Mouse (Mus musculus): ENCODE measurements around the gene Gm10715. TPM values are rescaled to one million over a fixed set of nuclear protein-coding genes. Genes with fewer than 3 reads are reported as not detected.
"Not testable (repeated sequence)": the region's sequence is repeated elsewhere in the genome, so short reads cannot be mapped to it uniquely, and the experiment has no call there.

Gm10715 gene
- polyA plus RNA-seq, 1 experiment from 2014 or later = not detected

DNA sequence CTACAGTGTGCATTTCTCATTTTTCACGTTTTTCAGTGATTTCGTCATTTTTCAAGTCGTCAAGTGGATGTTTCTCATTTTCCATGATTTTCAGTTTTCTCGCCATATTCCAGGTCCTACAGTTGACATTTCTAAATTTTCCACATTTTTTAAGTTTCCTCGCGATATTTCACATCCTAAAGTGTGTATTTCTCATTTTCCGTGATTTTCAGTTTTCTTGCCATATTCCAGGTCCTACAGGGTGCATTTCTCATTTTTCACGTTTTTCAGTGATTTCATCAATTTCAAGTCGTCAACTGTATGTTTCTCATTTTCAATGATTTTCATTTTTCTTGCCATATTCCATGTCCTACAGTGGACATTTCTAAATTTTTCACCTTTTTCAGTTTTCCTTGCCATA is 21.3 kb upstream of the Gm10715 start, which contains the start of gene Gm10720:
Gene Gm10720 (plus strand): TSS at position 301 of the 400 bp plus-strand sequence.
- not testable (repeated sequence) for H3K27me3 ChIP-seq; H3K9ac ChIP-seq (replicated peaks); H3K4me1 ChIP-seq (replicated peaks); H3K9me3 ChIP-seq; ATAC-seq (ENCODE audit: insufficient number of reproducible peaks, insufficient read depth, low FRiP score, low TSS enrichment, low read depth); H3K4me3 ChIP-seq (replicated peaks); H3K4me2 ChIP-seq; H3K36me3 ChIP-seq; H3K27ac ChIP-seq
- WGBS = 71% methylated on average over 5 of the region's 9 CpGs

- not testable (repeated sequence) for H3K27me3 ChIP-seq; H3K9me3 ChIP-seq; H3K27ac ChIP-seq; ATAC-seq (ENCODE audit: insufficient number of reproducible peaks, insufficient read depth, low FRiP score, low TSS enrichment, low read depth); H3K4me2 ChIP-seq; H3K4me3 ChIP-seq (replicated peaks); H3K9ac ChIP-seq (replicated peaks); H3K4me1 ChIP-seq (replicated peaks); H3K36me3 ChIP-seq
- WGBS = 72% methylated on average over 6 of the region's 6 CpGs
These were observed 20.8 kb upstream of the Gm10715 start for GRCm38 (mm10) chr9:3015896-3016295.

DNA sequence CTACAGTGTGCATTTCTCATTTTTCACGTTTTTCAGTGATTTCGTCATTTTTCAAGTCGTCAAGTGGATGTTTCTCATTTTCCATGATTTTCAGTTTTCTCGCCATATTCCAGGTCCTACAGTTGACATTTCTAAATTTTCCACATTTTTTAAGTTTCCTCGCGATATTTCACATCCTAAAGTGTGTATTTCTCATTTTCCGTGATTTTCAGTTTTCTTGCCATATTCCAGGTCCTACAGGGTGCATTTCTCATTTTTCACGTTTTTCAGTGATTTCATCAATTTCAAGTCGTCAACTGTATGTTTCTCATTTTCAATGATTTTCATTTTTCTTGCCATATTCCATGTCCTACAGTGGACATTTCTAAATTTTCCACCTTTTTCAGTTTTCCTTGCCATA is 19.6 kb upstream of the Gm10715 start, which contains the start of gene Gm10719:
Gene Gm10719 (plus strand): TSS at position 301 of the 400 bp plus-strand sequence.
- not testable (repeated sequence) for H3K4me2 ChIP-seq; ATAC-seq (ENCODE audit: insufficient number of reproducible peaks, insufficient read depth, low FRiP score, low TSS enrichment, low read depth); H3K4me1 ChIP-seq (replicated peaks); H3K4me3 ChIP-seq (replicated peaks); H3K27me3 ChIP-seq; H3K27ac ChIP-seq; H3K36me3 ChIP-seq; H3K9me3 ChIP-seq; H3K9ac ChIP-seq (replicated peaks)
- 59% methylated on average over 1 of the region's 9 CpGs for WGBS

- not testable (repeated sequence) for ATAC-seq (ENCODE audit: insufficient number of reproducible peaks, insufficient read depth, low FRiP score, low TSS enrichment, low read depth); H3K4me1 ChIP-seq (replicated peaks); H3K9ac ChIP-seq (replicated peaks); H3K4me2 ChIP-seq; H3K27ac ChIP-seq; H3K36me3 ChIP-seq; H3K9me3 ChIP-seq; H3K27me3 ChIP-seq; H3K4me3 ChIP-seq (replicated peaks)
- 63% methylated on average over 9 of the region's 9 CpGs for WGBS
These were observed 17.7 kb upstream of the Gm10715 start for GRCm38 (mm10) chr9:3018944-3019343.

DNA sequence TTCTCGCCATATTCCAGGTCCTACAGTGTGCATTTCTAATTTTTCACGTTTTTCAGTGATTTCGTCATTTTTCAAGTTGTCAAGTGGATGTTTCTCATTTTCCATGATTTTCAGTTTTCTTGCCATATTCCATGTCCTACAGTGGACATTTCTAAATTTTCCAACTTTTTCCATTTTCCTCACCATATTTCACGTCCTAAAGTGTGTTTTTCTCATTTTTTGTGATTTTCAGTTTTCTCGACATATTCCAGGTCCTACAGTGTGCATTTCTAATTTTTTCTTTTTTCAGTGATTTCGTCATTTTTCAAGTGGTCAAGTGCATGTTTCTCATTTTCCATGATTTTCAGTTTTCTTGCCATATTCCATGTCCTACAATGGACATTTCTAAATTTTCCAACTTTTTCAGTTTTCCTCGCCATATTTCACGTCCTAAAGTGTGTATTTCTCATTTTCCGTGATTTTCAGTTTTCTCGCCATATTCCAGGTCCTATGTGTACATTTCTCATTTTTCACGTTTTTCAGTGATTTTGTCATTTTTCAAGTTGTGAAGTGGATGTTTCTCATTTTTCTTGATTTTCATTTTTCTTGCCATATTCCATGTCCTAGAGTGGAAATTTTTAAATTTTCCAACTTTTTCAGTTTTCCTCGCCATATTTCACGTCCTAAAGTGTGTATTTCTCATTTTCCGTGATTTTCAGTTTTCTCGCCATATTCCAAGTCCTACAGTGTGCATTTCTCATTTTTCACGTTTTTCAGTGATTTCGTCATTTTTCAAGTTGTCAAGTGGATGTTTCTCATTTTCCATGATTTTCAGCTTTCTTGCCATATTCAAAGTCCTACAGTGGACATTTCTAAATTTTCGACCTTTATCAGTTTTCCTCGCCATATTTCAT is 16.6 kb upstream of the Gm10715 start:
- not testable (repeated sequence) for H3K36me3 ChIP-seq; H3K27ac ChIP-seq; H3K27me3 ChIP-seq; H3K4me3 ChIP-seq (replicated peaks); H3K4me2 ChIP-seq; H3K9me3 ChIP-seq; H3K4me1 ChIP-seq (replicated peaks); ATAC-seq (ENCODE audit: insufficient number of reproducible peaks, insufficient read depth, low FRiP score, low TSS enrichment, low read depth); H3K9ac ChIP-seq (replicated peaks)
- 73% methylated on average over 17 of the region's 19 CpGs for WGBS

DNA sequence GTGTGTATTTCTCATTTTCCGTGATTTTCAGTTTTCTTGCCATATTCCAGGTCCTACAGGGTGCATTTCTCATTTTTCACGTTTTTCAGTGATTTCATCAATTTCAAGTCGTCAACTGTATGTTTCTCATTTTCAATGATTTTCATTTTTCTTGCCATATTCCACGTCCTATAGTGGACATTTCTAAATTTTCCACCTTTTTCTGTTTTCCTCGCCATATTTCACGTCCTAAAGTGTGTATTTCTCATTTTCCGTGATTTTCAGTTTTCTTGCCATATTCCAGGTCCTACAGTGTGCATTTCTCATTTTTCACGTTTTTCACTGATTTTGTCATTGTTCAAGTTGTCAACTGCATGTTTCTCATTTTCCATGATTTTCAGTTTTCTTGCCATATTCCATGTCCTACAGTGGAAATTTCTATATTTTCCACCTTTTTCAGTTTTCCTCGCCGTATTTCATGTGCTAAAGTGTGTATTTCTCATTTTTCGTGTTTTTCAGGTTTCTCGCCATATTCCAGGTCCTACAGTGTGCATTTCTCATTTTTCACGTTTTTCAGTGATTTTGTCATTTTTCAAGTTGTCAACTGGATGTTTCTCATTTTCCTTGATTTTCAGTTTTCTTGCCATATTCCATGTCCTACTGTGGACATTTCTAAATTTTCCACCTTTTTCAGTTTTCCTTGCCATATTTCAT is 14.2 kb upstream of the Gm10715 start:
- not testable (repeated sequence) for H3K27ac ChIP-seq; H3K27me3 ChIP-seq; ATAC-seq (ENCODE audit: insufficient number of reproducible peaks, insufficient read depth, low FRiP score, low TSS enrichment, low read depth); H3K9me3 ChIP-seq; H3K4me2 ChIP-seq; H3K4me3 ChIP-seq (replicated peaks); H3K9ac ChIP-seq (replicated peaks); H3K4me1 ChIP-seq (replicated peaks); H3K36me3 ChIP-seq
- 73% methylated on average over 11 of the region's 13 CpGs for WGBS

DNA sequence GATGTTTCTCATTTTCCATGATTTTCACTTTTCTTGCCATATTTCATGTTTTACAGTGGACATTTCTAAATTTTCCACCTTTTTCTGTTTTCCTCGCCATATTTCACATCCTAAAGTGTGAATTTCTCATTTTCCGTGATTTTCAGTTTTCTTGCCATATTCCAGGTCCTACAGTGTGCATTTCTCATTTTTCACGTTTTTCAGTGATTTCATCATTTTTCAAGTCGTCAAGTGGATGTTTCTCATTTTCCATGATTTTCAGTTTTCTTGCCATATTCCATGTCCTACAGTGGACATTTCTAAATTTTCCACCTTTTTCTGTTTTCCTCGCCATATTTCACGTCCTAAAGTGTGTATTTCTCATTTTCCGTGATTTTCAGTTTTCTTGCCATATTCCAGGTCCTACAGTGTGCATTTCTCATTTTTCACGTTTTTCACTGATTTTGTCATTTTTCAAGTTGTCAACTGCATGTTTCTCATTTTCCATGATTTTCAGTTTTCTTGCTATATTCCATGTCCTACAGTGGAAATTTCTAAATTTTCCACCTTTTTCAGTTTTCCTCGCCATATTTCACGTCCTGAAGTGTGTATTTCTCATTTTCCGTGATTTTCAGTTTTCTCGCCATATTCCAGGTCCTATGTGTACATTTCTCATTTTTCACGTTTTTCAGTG is 13.2 kb upstream of the Gm10715 start, which contains the start of gene Gm10718:
Gene Gm10718 (plus strand): TSS at position 236 of the 673 bp plus-strand sequence.
- not testable (repeated sequence) for H3K9me3 ChIP-seq; H3K36me3 ChIP-seq; ATAC-seq (ENCODE audit: insufficient number of reproducible peaks, insufficient read depth, low FRiP score, low TSS enrichment, low read depth); H3K4me1 ChIP-seq (replicated peaks); H3K27ac ChIP-seq; H3K9ac ChIP-seq (replicated peaks); H3K4me2 ChIP-seq; H3K4me3 ChIP-seq (replicated peaks); H3K27me3 ChIP-seq
- 74% methylated on average over 12 of the region's 13 CpGs for WGBS

DNA sequence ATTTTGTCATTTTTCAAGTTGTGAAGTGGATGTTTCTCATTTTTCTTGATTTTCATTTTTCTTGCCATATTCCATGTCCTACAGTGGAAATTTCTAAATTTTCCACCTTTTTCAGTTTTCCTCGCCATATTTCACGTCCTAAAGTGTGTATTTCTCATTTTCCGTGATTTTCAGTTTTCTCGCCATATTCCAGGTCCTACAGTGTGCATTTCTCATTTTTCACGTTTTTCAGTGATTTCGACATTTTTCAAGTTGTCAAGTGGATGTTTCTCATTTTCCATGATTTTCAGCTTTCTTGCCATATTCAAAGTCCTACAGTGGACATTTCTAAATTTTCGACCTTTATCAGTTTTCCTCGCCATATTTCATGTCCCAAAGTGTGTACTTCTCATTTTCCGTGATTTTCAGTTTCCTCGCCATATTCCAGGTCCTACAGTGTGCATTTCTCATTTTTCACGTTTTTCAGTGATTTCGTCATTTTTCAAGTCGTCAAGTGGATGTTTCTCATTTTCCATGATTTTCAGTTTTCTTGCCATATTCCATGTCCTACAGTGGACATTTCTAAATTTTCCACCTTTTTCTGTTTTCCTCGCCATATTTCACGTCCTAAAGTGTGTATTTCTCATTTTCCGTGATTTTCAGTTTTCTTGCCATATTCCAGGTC is 12.6 kb upstream of the Gm10715 start:
- H3K27me3 ChIP-seq; H3K9me3 ChIP-seq; H3K4me2 ChIP-seq; H3K4me3 ChIP-seq (replicated peaks); H3K9ac ChIP-seq (replicated peaks); H3K27ac ChIP-seq; H3K4me1 ChIP-seq (replicated peaks); H3K36me3 ChIP-seq; ATAC-seq (ENCODE audit: insufficient number of reproducible peaks, insufficient read depth, low FRiP score, low TSS enrichment, low read depth): not testable (repeated sequence)
- 76% methylated on average over 16 of the region's 16 CpGs for WGBS

DNA sequence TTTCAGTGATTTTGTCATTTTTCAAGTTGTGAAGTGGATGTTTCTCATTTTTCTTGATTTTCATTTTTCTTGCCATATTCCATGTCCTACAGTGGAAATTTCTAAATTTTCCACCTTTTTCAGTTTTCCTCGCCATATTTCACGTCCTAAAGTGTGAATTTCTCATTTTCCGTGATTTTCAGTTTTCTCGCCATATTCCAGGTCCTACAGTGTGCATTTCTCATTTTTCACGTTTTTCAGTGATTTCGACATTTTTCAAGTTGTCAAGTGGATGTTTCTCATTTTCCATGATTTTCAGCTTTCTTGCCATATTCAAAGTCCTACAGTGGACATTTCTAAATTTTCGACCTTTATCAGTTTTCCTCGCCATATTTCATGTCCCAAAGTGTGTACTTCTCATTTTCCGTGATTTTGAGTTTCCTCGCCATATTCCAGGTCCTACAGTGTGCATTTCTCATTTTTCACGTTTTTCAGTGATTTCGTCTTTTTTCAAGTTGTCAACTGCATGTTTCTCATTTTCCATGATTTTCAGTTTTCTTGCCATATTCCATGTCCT is 11.7 kb upstream of the Gm10715 start, which contains the start of gene Gm10717:
Gene Gm10717 (plus strand): TSS at position 506 of the 556 bp plus-strand sequence.
- H3K4me2 ChIP-seq; H3K36me3 ChIP-seq; H3K27me3 ChIP-seq; H3K9me3 ChIP-seq; H3K4me3 ChIP-seq (replicated peaks); H3K9ac ChIP-seq (replicated peaks); H3K27ac ChIP-seq; ATAC-seq (ENCODE audit: insufficient number of reproducible peaks, insufficient read depth, low FRiP score, low TSS enrichment, low read depth); H3K4me1 ChIP-seq (replicated peaks): not testable (repeated sequence)
- 72% methylated on average over 12 of the region's 12 CpGs for WGBS

- not testable (repeated sequence) for H3K4me2 ChIP-seq; H3K9ac ChIP-seq (replicated peaks); ATAC-seq (ENCODE audit: insufficient number of reproducible peaks, insufficient read depth, low FRiP score, low TSS enrichment, low read depth); H3K4me3 ChIP-seq (replicated peaks); H3K27ac ChIP-seq; H3K4me1 ChIP-seq (replicated peaks); H3K27me3 ChIP-seq; H3K36me3 ChIP-seq; H3K9me3 ChIP-seq
- WGBS = 74% methylated on average over 5 of the region's 6 CpGs
These were observed 11.0 kb upstream of the Gm10715 start for GRCm38 (mm10) chr9:3025653-3026052.

Measured in limb, embryonic 12.5 days (tissue).